Mouse (Mus musculus) embryonic fibroblast, embryonic 13.5 days (primary cell): ENCODE results near the gene Olfr1477. TPM values are rescaled to one million over a fixed set of nuclear protein-coding genes. Genes with fewer than 3 reads are reported as not detected.
"Not testable (repeated sequence)": the region's sequence is repeated elsewhere in the genome, so short reads cannot be mapped to it uniquely, and the experiment has no call there.

Experiments
- H3K27ac ChIP-seq: 2 replicates; pipeline ENCODE4 v1.5.1; 2012; ENCODE audit warnings: low read length, control low read depth, inconsistent platforms; ENCODE audit not compliant: insufficient read depth
- H3K4me1 ChIP-seq: 2 replicates; pipeline ENCODE4 v1.6.1; 2011; ENCODE audit warnings: low read length; ENCODE audit not compliant: control insufficient read depth, insufficient read depth
- H3K4me3 ChIP-seq: 2 replicates; pipeline ENCODE4 v1.5.1; 2011; ENCODE audit warnings: mild to moderate bottlenecking, control low read depth, low read length; ENCODE audit not compliant: insufficient read depth
- CTCF ChIP-seq: IDR thresholded peaks from 2 replicates; pipeline ENCODE4 v1.5.1; 2011; ENCODE audit warnings: mild to moderate bottlenecking, control low read depth, low read length, moderate library complexity, borderline replicate concordance; ENCODE audit not compliant: insufficient read depth
- POLR2A ChIP-seq: IDR thresholded peaks from 2 replicates; pipeline ENCODE4 v1.6.1; 2011; ENCODE audit warnings: low read depth, mild to moderate bottlenecking, control low read depth, low read length, moderate library complexity
- polyA plus RNA-seq: library from polyadenylated mRNA; stranded (reverse); fragments of >200 nt; gene quantifications from 2 replicates; pipeline ENCODE4 v1.2.4, GENCODE M21; 2011; ENCODE audit warnings: low read depth; ENCODE audit not compliant: missing spikeins, insufficient read length

Olfr1477 gene
- not detected in 2 replicates for polyA plus RNA-seq

GRCm38 (mm10) chr19:13500246-13500645, at the start of gene Olfr1477:
Gene Olfr1477, plus strand, starts transcription at chr19:13500546.
- TF ChIP-seq CTCF, result no peak
- no peak for TF ChIP-seq POLR2A
- Histone ChIP-seq H3K4me3 (no peak within 1 kb of the TSS), H3K27ac (no peak within 1 kb of the TSS), H3K4me1 (no peaks in the 10 kb centered on the region)

DNA sequence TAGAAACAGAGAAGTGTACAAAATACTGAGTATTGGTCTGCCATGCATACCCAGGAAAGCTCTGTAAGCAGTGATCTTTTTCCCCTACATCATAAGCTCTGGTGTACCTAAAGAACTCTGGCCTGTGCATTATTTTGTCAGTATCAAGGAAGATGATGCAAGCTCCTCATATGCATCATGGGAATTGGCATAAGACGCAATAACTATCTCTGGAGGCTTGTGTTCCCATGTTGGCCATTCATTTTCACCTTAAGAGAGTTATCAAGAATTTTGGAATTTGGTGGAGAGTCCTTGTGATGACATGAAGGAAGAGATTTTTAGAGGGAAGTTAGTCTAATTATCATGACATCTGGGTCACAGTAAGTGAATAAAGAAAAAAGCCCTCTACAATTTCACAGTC, 44.4 kb upstream of the Olfr1477 start, which contains the start of gene Olfr1472:
Olfr1472 (minus strand) TSS at position 101 of the 400 bp plus-strand sequence.
- Histone ChIP-seq H3K4me3 (no peak within 1 kb of the TSS), H3K4me1 (no peaks in the 10 kb centered on the region), H3K27ac (no peak within 1 kb of the TSS)
- TF ChIP-seq POLR2A (no peak), CTCF (no peak)

DNA sequence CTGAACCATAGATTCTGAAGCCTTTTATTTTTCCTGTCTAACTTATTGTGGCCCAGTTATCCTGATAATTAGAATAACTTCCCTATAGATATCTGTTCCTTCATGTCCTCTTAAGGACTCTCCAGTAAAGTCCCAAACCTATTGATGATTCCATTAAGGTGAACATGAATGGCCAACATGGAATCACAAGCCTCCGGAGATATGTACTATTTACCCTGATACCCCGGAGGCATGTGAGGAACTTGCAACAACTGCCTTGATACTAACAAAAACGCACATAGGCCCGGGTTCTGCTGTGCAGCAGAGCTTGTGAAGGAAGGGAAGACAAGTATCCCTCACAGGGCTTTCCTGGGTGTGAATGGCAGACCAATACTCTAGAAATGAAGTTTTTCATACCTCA, 31.1 kb upstream of the Olfr1477 start, which contains the start of gene Olfr1474:
Olfr1474 (plus strand) TSS at position 301 of the 400 bp plus-strand sequence.
- H3K4me3 ChIP-seq, H3K4me1 ChIP-seq, H3K27ac ChIP-seq: not testable (repeated sequence)

DNA sequence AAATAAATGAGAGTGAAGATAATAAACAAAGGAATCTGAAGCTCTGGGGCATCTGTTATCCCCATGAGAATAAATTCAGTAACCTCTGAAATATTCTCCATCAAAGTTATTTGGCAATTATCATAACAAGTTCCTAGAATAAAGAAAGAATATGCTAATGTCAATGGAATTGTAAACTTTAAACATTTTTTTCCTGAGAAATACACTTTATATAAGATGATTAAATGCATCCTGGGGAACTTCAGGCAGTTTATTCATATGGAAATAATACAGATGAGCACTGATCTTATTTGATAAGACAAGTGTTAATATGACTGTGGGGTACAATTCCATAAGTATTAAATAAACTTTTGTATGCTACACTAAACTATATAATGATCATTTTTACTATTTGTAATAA, 20.2 kb upstream of the Olfr1477 start, which contains the start of gene Olfr1475:
Olfr1475 (minus strand) TSS at position 101 of the 400 bp plus-strand sequence.
- H3K4me3 ChIP-seq, result no peak within 1 kb of the TSS
- TF ChIP-seq CTCF (no peak), POLR2A (no peak)
- no peaks in the 10 kb centered on the region for H3K4me1 ChIP-seq
- H3K27ac ChIP-seq, result no peak within 1 kb of the TSS

DNA sequence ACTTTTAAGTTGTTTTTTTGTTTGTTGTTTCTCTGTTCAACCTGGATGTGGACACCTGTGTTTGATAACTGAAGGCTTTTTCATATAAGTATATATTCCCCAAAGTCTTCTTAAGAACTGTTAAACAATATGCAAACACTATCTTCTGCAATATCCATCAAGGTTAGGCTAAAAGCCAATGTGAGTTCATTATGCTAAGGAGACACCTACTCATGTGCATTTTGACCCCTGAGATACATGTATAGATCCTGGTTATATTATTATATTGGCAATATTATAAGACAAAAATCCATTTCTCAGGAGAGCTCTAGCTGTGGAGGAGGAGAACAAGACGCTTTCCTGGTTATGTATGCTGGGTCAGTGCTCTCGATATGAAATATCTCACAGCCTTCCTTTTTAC, 27.3 kb downstream of the Olfr1477 start, which contains the start of gene Olfr1480:
Olfr1480 (plus strand) TSS at position 301 of the 400 bp plus-strand sequence.
- TF ChIP-seq POLR2A (no peak), CTCF (no peak)
- Histone ChIP-seq H3K4me1 (no peaks in the 10 kb centered on the region), H3K27ac (no peak within 1 kb of the TSS), H3K4me3 (no peak within 1 kb of the TSS)

Other genes with a start within 250 kb of the Olfr1477 start
- gene Olfr1465, start 185.0 kb upstream of the Olfr1477 start, polyA plus RNA-seq, result not detected in 2 replicates
- gene Olfr1466, start 161.7 kb upstream of the Olfr1477 start, polyA plus RNA-seq, result not detected in 2 replicates
- gene Olfr1467, start 138.3 kb upstream of the Olfr1477 start, polyA plus RNA-seq, result not detected in 2 replicates
- not detected in 2 replicates for gene Olfr1469, start 92.7 kb upstream of the Olfr1477 start, polyA plus RNA-seq
- gene Olfr1471, start 57.1 kb upstream of the Olfr1477 start, polyA plus RNA-seq, result not detected in 2 replicates
- gene Olfr1472, start 44.5 kb upstream of the Olfr1477 start, polyA plus RNA-seq, result not detected in 2 replicates
- not detected in 2 replicates for gene Olfr1474, start 31.0 kb upstream of the Olfr1477 start, polyA plus RNA-seq
- gene Olfr1475, start 20.4 kb upstream of the Olfr1477 start, polyA plus RNA-seq, result not detected in 2 replicates
- gene Olfr1480, start 27.4 kb downstream of the Olfr1477 start, polyA plus RNA-seq, result not detected in 2 replicates
- gene Olfr1484, start 83.0 kb downstream of the Olfr1477 start, polyA plus RNA-seq, result not detected in 2 replicates
- gene Olfr1487, start 116.8 kb downstream of the Olfr1477 start, polyA plus RNA-seq, result not detected in 2 replicates
- not detected in 2 replicates for gene Olfr1489, start 131.1 kb downstream of the Olfr1477 start, polyA plus RNA-seq
- not detected in 2 replicates for gene Olfr1490, start 150.5 kb downstream of the Olfr1477 start, polyA plus RNA-seq
- not detected in 2 replicates for gene Olfr1491, start 196.7 kb downstream of the Olfr1477 start, polyA plus RNA-seq
- gene Olfr1493-ps1, start 222.7 kb downstream of the Olfr1477 start, polyA plus RNA-seq, result not detected in 2 replicates
- not detected in 2 replicates for gene Olfr1494, start 239.2 kb downstream of the Olfr1477 start, polyA plus RNA-seq